Mouse (Mus musculus) erythroblast, embryonic 14.5 days (primary cell): ENCODE results near the gene Impg1.

Experiments used
- GATA1 ChIP-seq: IDR thresholded peaks from 2 replicates; pipeline ENCODE4 v1.6.1; 2012; ENCODE audit warnings: low read length, inconsistent platforms, mixed read lengths
- TAL1 ChIP-seq: IDR thresholded peaks from 3 replicates; pipeline ENCODE4 v1.6.1; 2012; ENCODE audit warnings: low read length, inconsistent platforms, mixed read lengths

GRCm38 (mm10) chr9:80391002-80391401 is 74.3 kb downstream of the Impg1 start:
- no peak for TF ChIP-seq GATA1
- no peak for TF ChIP-seq TAL1
